Mouse (Mus musculus) stomach, postnatal 0 days (tissue): ENCODE data around the gene Paqr9.

Source experiments
- CTCF ChIP-seq: IDR thresholded peaks from 2 replicates; pipeline ENCODE4 v1.5.1; 2016; ENCODE audit warnings: antibody characterized with exemption, low read depth, mild to moderate bottlenecking, moderate library complexity
- EP300 ChIP-seq: optimal IDR thresholded peaks from 2 replicates; pipeline ENCODE3; 2016; ENCODE audit warnings: antibody characterized with exemption

- TF ChIP-seq CTCF = no peak
- no peak for TF ChIP-seq EP300
Observed at GRCm38 (mm10) chr9:95554231-95555221, 4.9 kb upstream of the Paqr9 start.
